In genomic region chr6:31070537-31070936, GRCm38 (mm10) we compare ENCODE assay signal across 19 mouse cellular contexts.
A peak's percentile ranks its signal among the peaks of the same experiment; 100 is the strongest.
DNase-seq lines count a peak whose midpoint lies in the region; ATAC-seq and TF ChIP-seq lines count a peak whose summit lies in the region.
"Had no signal": no experiment of that assay in that cellular context is flagged by ENCODE, and none has a peak within 500 bp of the region (broad histone marks: within the 10 kb centered on the region; RNA-seq: fewer than 3 reads in every experiment).

No protein-coding gene starts in this region.

- H3K4me1 ChIP-seq in forebrain, embryonic 14.5 days (ENCODE audit: control insufficient read depth, insufficient read depth, low read length): 0 out of 2 replicates have a peak, but pooled peaks cover 1% of the 10 kb centered on the region
- H3K4me1 ChIP-seq in forebrain, embryonic 16.5 days (replicated peaks; ENCODE audit: control insufficient read depth, insufficient read depth, low read length): peaks cover 2% of the 10 kb centered on the region
- 0 out of 2 replicates have a peak, but pooled peaks cover 3% of the 10 kb centered on the region for H3K4me1 ChIP-seq in lung, embryonic 14.5 days (ENCODE audit: insufficient read depth)
- H3K4me1 ChIP-seq: liver, embryonic 15.5 days had no signal

- peak; percentile 14 for DNase-seq in forebrain, embryonic 14.5 days (ENCODE audit: low spot score)
- DNase-seq in lung, embryonic 14.5 days: no peak
- DNase-seq in lung, postnatal 10 days: no peak
- DNase-seq in 3T3-L1 (ENCODE audit: low read depth, low spot score): peak; percentile 72
- no peak for DNase-seq in cerebellum, postnatal 4 days (ENCODE audit: low spot score in 2 of 2)
- DNase-seq: adrenal gland, postnatal 10 days; cerebellum, adult 11-12 months; cerebellum, postnatal 14 days; embryo, embryonic 11 days; kidney, adult 8-10 months had no signal

- peaks cover 99% of the 10 kb centered on the region for H3K79me2 ChIP-seq in myocyte (ENCODE audit: control insufficient read depth, insufficient read depth)

- H3ac ChIP-seq in myocyte (ENCODE audit: control insufficient read depth, insufficient read length): no peak overlapping the region

- no peak overlapping the region for H3K9ac ChIP-seq in forebrain, embryonic 14.5 days (ENCODE audit: low read length)
- H3K9ac ChIP-seq in forebrain, embryonic 16.5 days (replicated peaks; ENCODE audit: low read depth, low read length): no peak overlapping the region
- no peak overlapping the region for H3K9ac ChIP-seq in lung, embryonic 14.5 days
- H3K9ac ChIP-seq: forebrain, embryonic 15.5 days; heart, embryonic 13.5 days; hindbrain, embryonic 14.5 days; liver, embryonic 15.5 days; midbrain, embryonic 12.5 days; neural tube, embryonic 13.5 days had no signal

- no peak for ATAC-seq in forebrain, embryonic 14.5 days
- no peak for ATAC-seq in forebrain, embryonic 16.5 days
- no peak for ATAC-seq in lung, embryonic 14.5 days (ENCODE audit: insufficient read depth)
- ATAC-seq: forebrain, embryonic 15.5 days had no signal

- no peak for TF ChIP-seq POLR2A in myocyte (IDR thresholded peaks at IDR 0.05; ENCODE audit: insufficient read length, low read depth)

- no peaks in the 10 kb centered on the region for H3K27me3 ChIP-seq in forebrain, embryonic 14.5 days (replicated peaks; ENCODE audit: control insufficient read depth, insufficient read depth, low read length)
- no peaks in the 10 kb centered on the region for H3K27me3 ChIP-seq in forebrain, embryonic 16.5 days (replicated peaks; ENCODE audit: control insufficient read depth, insufficient read depth, low read length)
- no peaks in the 10 kb centered on the region for H3K27me3 ChIP-seq in lung, embryonic 14.5 days (ENCODE audit: insufficient read depth, low read length)
- H3K27me3 ChIP-seq in myocyte (ENCODE audit: control insufficient read depth, insufficient read depth, insufficient read length): no peaks in the 10 kb centered on the region
- H3K27me3 ChIP-seq: forebrain, embryonic 15.5 days; heart, embryonic 13.5 days; liver, embryonic 15.5 days; neural tube, embryonic 13.5 days had no signal

- TF ChIP-seq CTCF in lung, embryonic 14.5 days (IDR thresholded peaks at IDR 0.05; ENCODE audit: low read depth): no peak

- H3K4me3 ChIP-seq in forebrain, embryonic 14.5 days (ENCODE audit: low read depth, low read length): no peak overlapping the region
- H3K4me3 ChIP-seq in forebrain, embryonic 16.5 days (replicated peaks; ENCODE audit: low read length): no peak overlapping the region
- no peak overlapping the region for H3K4me3 ChIP-seq in lung, embryonic 14.5 days (ENCODE audit: low read depth, low read length)
- H3K4me3 ChIP-seq in myocyte: no peak overlapping the region
- H3K4me3 ChIP-seq: erythroblast, embryonic 14.5 days; forebrain, embryonic 15.5 days; heart, embryonic 13.5 days; liver, embryonic 15.5 days; midbrain, embryonic 12.5 days; neural tube, embryonic 13.5 days had no signal

- H3K27ac ChIP-seq in forebrain, embryonic 14.5 days (ENCODE audit: low read depth, low read length): no peak overlapping the region
- H3K27ac ChIP-seq in forebrain, embryonic 16.5 days (ENCODE audit: low read length): no peak overlapping the region
- H3K27ac ChIP-seq in lung, embryonic 14.5 days (ENCODE audit: low read depth): peak overlapping the region; percentile 69; the same call in 1 of the 2 replicates
- H3K27ac ChIP-seq: forebrain, embryonic 15.5 days; heart, embryonic 13.5 days; hindbrain, embryonic 14.5 days; liver, embryonic 15.5 days; midbrain, embryonic 12.5 days; neural tube, embryonic 13.5 days had no signal

- H3K36me3 ChIP-seq in forebrain, embryonic 14.5 days (ENCODE audit: control insufficient read depth, insufficient read depth, low read length): no peaks in the 10 kb centered on the region
- no peaks in the 10 kb centered on the region for H3K36me3 ChIP-seq in forebrain, embryonic 16.5 days (ENCODE audit: control insufficient read depth, insufficient read depth)
- no peaks in the 10 kb centered on the region for H3K36me3 ChIP-seq in lung, embryonic 14.5 days (ENCODE audit: insufficient read depth)
- peaks cover 62% of the 10 kb centered on the region for H3K36me3 ChIP-seq in myocyte (ENCODE audit: control insufficient read depth, insufficient read depth)
- H3K36me3 ChIP-seq: forebrain, embryonic 15.5 days; heart, embryonic 13.5 days; liver, embryonic 15.5 days; midbrain, embryonic 12.5 days; neural tube, embryonic 13.5 days had no signal

- no peaks in the 10 kb centered on the region for H3K9me3 ChIP-seq in forebrain, embryonic 14.5 days (replicated peaks; ENCODE audit: control insufficient read depth, low read length)
- no peaks in the 10 kb centered on the region for H3K9me3 ChIP-seq in forebrain, embryonic 16.5 days (ENCODE audit: control insufficient read depth, low read length)
- no peaks in the 10 kb centered on the region for H3K9me3 ChIP-seq in lung, embryonic 14.5 days (ENCODE audit: low read depth, low read length)
- H3K9me3 ChIP-seq: forebrain, embryonic 15.5 days; heart, embryonic 13.5 days; liver, embryonic 15.5 days; midbrain, embryonic 12.5 days; neural tube, embryonic 13.5 days had no signal

- 75% methylated on average over 6 of the region's 6 CpGs for WGBS in forebrain, embryonic 14.5 days
- 71% methylated on average over 6 of the region's 6 CpGs for WGBS in forebrain, embryonic 16.5 days
- WGBS in lung, embryonic 14.5 days: 79% methylated on average over 6 of the region's 6 CpGs

- H3K4me2 ChIP-seq in forebrain, embryonic 14.5 days (ENCODE audit: low read length): no peak overlapping the region
- H3K4me2 ChIP-seq in forebrain, embryonic 16.5 days (ENCODE audit: low read length): no peak overlapping the region
- no peak overlapping the region for H3K4me2 ChIP-seq in lung, embryonic 14.5 days
- H3K4me2 ChIP-seq in myocyte (ENCODE audit: low read depth): no peak overlapping the region
- H3K4me2 ChIP-seq: forebrain, embryonic 15.5 days; heart, embryonic 13.5 days; hindbrain, embryonic 14.5 days; liver, embryonic 15.5 days; midbrain, embryonic 12.5 days; neural tube, embryonic 13.5 days had no signal

TF ChIP-seq in myocyte, 11 proteins besides CTCF, POLR2A, EP300 and RAD21:
- TF ChIP-seq POLR2AphosphoS2 (IDR thresholded peaks at IDR 0.05; ENCODE audit: insufficient read length, low read depth): peak; percentile 23
- TF ChIP-seq MYOD1 (IDR thresholded peaks at IDR 0.05; ENCODE audit: control insufficient read depth in 1 of 3, insufficient read length in 2 of 3, low read depth in 2 of 3): no peak

Comparison
In these comparisons a context has a peak if more than half of its experiments do, and no peak if none do; other contexts are left out.
1. DNase-seq: peak in forebrain, embryonic 14.5 days (single experiment) and 3T3-L1 (single experiment); none in lung, embryonic 14.5 days (single experiment), lung, postnatal 10 days (single experiment) and cerebellum, postnatal 4 days (0 of 2).